Mouse (Mus musculus) kidney, postnatal 0 days (tissue): ENCODE results near the gene Arhgef2. TPM values are rescaled to one million over a fixed set of nuclear protein-coding genes. Genes with fewer than 3 reads are reported as not detected.

ENCODE experiments used
- ATAC-seq: fragments of 200-750 bp; cut with Nextera tagmentation; replicated peaks from 2 replicates; pipeline ENCODE4 v1.8.0; 2017; ENCODE audit warnings: low read depth, moderate number of reproducible peaks, moderate TSS enrichment, moderate library complexity; ENCODE audit not compliant: low FRiP score
- DNase-seq: peaks from one replicate; pipeline ENCODE4 v3.0.0-alpha.2; 2016; ENCODE audit warnings: low spot score
- H3K27ac ChIP-seq: fragments of 300-500 bp; sonication (generic); 2 replicates; pipeline ENCODE4 v1.5.1; 2014; ENCODE audit warnings: mild to moderate bottlenecking
- H3K27me3 ChIP-seq: fragments of 300-500 bp; sonication (generic); 2 replicates; pipeline ENCODE4 v1.6.1; 2014; ENCODE audit warnings: low read length, mixed read lengths; ENCODE audit not compliant: insufficient read depth
- H3K36me3 ChIP-seq: fragments of 300-500 bp; sonication (generic); 2 replicates; pipeline ENCODE4 v1.6.1; 2014; ENCODE audit warnings: low read length, mixed read lengths; ENCODE audit not compliant: insufficient read depth
- H3K4me1 ChIP-seq: fragments of 300-500 bp; sonication (generic); replicated peaks from 2 replicates; pipeline ENCODE4 v1.6.1; 2014; ENCODE audit warnings: antibody characterized with exemption, low read length, mixed read lengths; ENCODE audit not compliant: insufficient read depth
- H3K4me2 ChIP-seq: fragments of 300-500 bp; sonication (generic); 2 replicates; pipeline ENCODE4 v1.6.1; 2014; ENCODE audit warnings: mild to moderate bottlenecking, low read length, moderate library complexity, mixed read lengths
- H3K4me3 ChIP-seq: fragments of 300-500 bp; sonication (generic); replicated peaks from 2 replicates; pipeline ENCODE4 v1.5.1; 2014; ENCODE audit warnings: low read depth, low read length
- H3K9ac ChIP-seq: fragments of 300-500 bp; sonication (generic); 2 replicates; pipeline ENCODE4 v1.6.1; 2014; ENCODE audit warnings: low read depth, low read length
- H3K9me3 ChIP-seq: fragments of 300-500 bp; sonication (generic); replicated peaks from 2 replicates; pipeline ENCODE4 v1.6.1; 2016; ENCODE audit warnings: low read length, inconsistent platforms, mixed read lengths
- CTCF ChIP-seq: IDR thresholded peaks from 2 replicates; pipeline ENCODE4 v1.5.1; 2016; ENCODE audit warnings: antibody characterized with exemption, low read depth, mild to moderate bottlenecking, moderate library complexity
- WGBS: fragments of 180-500 bp; shearing (Covaris S2); extraction: QIAGEN DNeasy Blood & Tissue Kit; methylation state at CpG from one replicate; pipeline ENCODE4 v1.1.7; 2014; 5-methylcytosine and 5-hydroxymethylcytosine counted together
- polyA plus RNA-seq: library from polyadenylated mRNA; unstranded; fragments of >200 nt; fragmentation: Nextera tagmentation; extraction: Ambion mirVana; gene quantifications from 2 replicates; pipeline ENCODE4 v1.2.1, GENCODE M21; 2015

Gene Arhgef2
- polyA plus RNA-seq, 1 experiment from 2014 or later, result 53.7 TPM

DNA sequence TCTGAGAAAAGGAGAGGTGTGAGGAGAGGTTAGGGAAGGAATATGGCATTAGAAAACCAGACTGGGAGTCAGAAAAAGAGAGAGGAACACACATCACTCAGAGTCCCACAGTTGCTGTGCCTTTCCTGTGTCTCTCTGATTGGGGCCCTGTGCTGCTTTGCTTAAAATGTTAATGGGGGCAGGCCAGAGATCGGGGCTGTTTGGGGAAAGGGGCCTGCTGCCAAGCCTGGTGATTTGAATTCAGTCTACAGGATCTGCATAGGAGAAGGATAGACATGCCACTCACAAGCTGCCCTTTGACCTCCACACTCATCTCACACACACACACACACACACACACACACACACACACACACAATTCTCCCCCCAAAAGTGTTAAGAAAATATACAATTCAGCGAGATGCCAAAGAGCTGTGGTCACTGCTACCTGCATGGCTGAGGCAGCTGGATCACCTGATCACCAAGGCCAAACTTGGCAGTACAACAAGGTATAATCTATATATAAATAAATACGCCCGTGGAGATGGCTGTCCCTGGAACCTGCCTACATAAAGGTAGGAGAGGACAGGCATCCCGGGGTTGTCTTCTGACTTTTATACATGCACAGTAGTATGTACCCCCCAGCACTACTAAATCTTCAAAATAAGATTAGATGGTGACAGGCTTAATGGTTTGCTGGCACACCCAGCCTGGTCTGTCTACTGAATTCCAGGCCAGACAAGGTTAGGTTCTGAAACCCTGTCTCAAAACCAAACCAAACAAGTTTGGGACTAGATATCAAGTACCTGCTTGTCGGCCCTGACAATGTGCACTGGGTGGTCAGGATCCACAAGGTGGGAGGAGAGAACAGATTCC lies 48.0 kb downstream of the Arhgef2 start:
- WGBS, result 73% methylated on average over 6 of the region's 6 CpGs
- ATAC-seq (no peak), DNase-seq (no peak)
- Histone ChIP-seq H3K36me3 (no peaks in the 10 kb centered on the region), H3K9ac (no peak overlapping the region), H3K4me3 (no peak overlapping the region), H3K9me3 (no peaks in the 10 kb centered on the region), H3K4me1 (no peaks in the 10 kb centered on the region), H3K4me2 (no peak overlapping the region), H3K27me3 (no peaks in the 10 kb centered on the region), H3K27ac (no peak overlapping the region)
- no peak for TF ChIP-seq CTCF

DNA sequence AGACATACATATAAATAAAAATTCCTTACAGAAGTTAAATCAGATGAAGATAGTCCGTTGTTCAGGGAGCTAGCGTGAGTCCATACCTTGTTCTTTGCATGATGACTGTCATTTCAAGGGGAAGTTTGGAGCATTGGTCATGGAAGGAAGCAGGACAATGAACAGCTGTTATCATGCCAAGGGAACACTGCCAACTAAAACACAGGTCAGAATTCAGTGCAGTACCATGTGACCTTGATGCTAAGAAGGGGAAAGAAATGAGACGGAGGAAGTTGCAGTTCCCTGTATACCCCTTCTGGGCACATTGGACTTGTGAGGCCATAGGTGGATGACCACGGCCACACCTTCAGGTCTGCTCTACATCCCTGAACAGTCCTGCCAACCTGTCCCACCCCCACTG lies 48.9 kb downstream of the Arhgef2 start:
- DNase-seq (peak; percentile 52), ATAC-seq (no peak)
- no peak for TF ChIP-seq CTCF
- Histone ChIP-seq H3K9ac (no peak overlapping the region), H3K36me3 (no peaks in the 10 kb centered on the region), H3K4me2 (no peak overlapping the region), H3K9me3 (no peaks in the 10 kb centered on the region), H3K27ac (no peak overlapping the region), H3K4me1 (no peaks in the 10 kb centered on the region), H3K27me3 (no peaks in the 10 kb centered on the region), H3K4me3 (no peak overlapping the region)
- WGBS, result 68% methylated on average over 4 of the region's 4 CpGs

DNA sequence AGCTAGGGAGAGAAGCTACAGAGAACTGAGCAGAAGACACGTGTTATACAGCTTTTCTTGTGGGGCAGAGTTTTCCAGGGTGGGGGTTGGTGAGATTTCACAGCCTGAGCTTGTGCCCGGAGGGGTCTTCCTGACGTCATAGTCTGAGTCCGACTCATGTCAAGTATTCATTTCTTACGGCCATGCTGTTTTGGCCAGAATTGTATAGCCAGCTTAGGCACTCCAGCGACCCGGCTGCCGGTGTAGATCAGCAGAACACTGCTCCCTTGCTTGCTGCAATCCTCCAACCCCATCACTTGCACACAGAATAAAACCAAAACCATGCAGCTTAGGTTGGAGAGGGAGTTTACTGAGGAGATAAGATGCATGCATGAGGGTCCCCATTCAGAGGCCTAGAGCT lies 49.9 kb downstream of the Arhgef2 start:
- no peaks in the 10 kb centered on the region for H3K36me3 ChIP-seq
- ATAC-seq (no peak), DNase-seq (no peak)
- H3K4me1 ChIP-seq, result no peaks in the 10 kb centered on the region
- H3K4me3 ChIP-seq, result no peak overlapping the region
- 66% methylated on average over 8 of the region's 8 CpGs for WGBS
- no peak for TF ChIP-seq CTCF
- H3K27me3 ChIP-seq, result no peaks in the 10 kb centered on the region
- H3K9ac ChIP-seq, result no peak overlapping the region
- no peak overlapping the region for H3K27ac ChIP-seq
- no peaks in the 10 kb centered on the region for H3K9me3 ChIP-seq
- H3K4me2 ChIP-seq, result no peak overlapping the region

DNA sequence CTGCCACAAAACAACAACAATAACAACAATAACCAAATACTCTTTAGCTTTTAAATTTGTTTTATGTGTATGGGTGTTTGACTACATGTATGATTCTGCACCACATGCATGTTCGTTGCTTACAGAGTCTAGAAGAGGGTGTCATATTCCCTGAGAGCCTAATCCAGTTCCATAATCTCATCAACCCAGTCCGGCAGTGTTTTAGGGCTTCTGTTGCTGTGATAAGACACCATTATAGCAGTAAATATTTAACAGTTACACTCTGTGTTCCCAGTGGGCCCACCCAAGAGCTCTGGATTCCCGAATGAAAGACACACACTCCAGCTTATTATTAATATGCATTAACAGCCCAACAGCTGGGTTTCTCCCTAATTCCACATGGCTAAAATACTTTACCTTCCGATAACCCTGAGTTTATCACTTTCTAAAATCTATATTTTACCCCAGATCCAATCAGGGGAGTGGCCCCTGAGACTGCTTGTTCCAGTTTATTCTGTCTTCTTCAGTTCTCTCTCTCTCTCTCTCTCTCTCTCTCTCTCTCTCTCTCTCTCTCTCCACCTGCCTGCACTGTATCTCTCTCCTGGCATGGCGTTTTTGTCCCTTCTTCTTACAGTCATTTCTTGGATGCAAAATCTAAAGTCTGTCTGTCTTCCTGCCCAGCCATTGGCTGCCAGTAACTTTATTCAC lies 52.8 kb downstream of the Arhgef2 start:
- Histone ChIP-seq H3K9me3 (no peaks in the 10 kb centered on the region; the same call in 1 of the 2 replicates), H3K4me2 (no peak overlapping the region), H3K9ac (no peak overlapping the region), H3K27ac (no peak overlapping the region), H3K4me1 (no peaks in the 10 kb centered on the region), H3K27me3 (no peaks in the 10 kb centered on the region), H3K36me3 (no peaks in the 10 kb centered on the region), H3K4me3 (no peak overlapping the region)
- DNase-seq (no peak), ATAC-seq (no peak)
- TF ChIP-seq CTCF, result no peak
- 65% methylated on average over 5 of the region's 5 CpGs for WGBS

DNA sequence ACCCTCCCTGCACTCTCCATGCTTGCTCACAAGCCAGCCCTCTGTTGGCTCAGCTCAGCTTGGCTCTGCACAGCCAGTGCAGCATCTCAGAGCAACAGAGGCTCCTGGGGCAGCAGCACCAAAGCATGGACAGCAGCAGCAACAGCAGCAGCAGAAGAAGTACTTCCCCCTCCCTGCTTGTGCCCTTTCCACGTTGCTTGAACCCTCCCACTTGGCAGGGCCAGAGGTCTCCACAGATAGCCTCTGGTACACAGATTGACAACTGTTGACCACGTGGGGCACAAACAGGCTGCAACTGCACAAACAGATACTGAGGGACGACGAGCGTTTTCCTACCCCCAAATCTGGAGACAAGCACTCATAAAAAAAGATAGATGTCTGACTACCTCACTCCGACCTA lies 54.0 kb downstream of the Arhgef2 start:
- Histone ChIP-seq H3K4me3 (no peak overlapping the region), H3K27ac (no peak overlapping the region), H3K4me1 (no peaks in the 10 kb centered on the region), H3K27me3 (no peaks in the 10 kb centered on the region), H3K9ac (no peak overlapping the region), H3K36me3 (no peaks in the 10 kb centered on the region), H3K9me3 (no peaks in the 10 kb centered on the region; the same call in 1 of the 2 replicates), H3K4me2 (no peak overlapping the region)
- DNase-seq (no peak), ATAC-seq (no peak)
- WGBS, result 15% methylated on average over 6 of the region's 6 CpGs
- no peak for TF ChIP-seq CTCF

DNA sequence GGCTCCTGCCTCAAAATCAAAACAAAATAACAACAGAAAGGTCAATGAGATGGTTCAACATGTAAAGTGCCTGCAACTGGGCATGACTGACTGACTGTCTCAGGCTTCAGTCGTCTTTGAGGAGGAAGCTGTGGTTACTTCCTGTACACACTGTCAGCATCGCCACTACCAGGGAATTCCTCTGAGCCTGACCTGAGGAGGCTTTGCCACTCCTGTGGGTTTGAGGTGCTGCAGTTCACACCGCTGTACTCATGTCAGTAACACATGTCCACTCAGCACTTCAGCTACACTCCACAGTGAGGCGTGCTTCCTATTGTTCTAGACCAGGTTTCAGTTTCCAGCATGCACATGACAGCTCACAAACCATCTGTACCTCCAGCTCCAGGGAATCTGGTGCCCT lies 58.3 kb downstream of the Arhgef2 start:
- WGBS, result 61% methylated on average over 4 of the region's 4 CpGs
- H3K9ac ChIP-seq, result no peak overlapping the region

More for the DNA sequence above, 58.3 kb downstream of the Arhgef2 start:
- Histone ChIP-seq H3K4me1 (no peaks in the 10 kb centered on the region), H3K27ac (no peak overlapping the region), H3K4me2 (no peak overlapping the region), H3K36me3 (no peaks in the 10 kb centered on the region), H3K9me3 (no peaks in the 10 kb centered on the region; the same call in 1 of the 2 replicates), H3K4me3 (no peak overlapping the region), H3K27me3 (no peaks in the 10 kb centered on the region)
- no peak for ATAC-seq
- no peak for DNase-seq
- no peak for TF ChIP-seq CTCF
